In genomic region chr10:19584064-19584463, GRCm38 (mm10) we compare ENCODE assay signal across 11 mouse cellular contexts. TPM values are rescaled to one million over a fixed set of nuclear protein-coding genes. Genes with fewer than 3 reads are reported as not detected.
DNase-seq lines count a peak whose midpoint lies in the region; ATAC-seq lines count a peak whose summit lies in the region.
"Had no signal": no experiment of that assay in that cellular context is flagged by ENCODE, and none has a peak within 500 bp of the region (broad histone marks: within the 10 kb centered on the region; RNA-seq: fewer than 3 reads in every experiment).

No protein-coding gene starts in this region.

- peak overlapping the region; percentile 48; the same call in 1 of the 2 replicates for H3K27ac ChIP-seq in brown adipose tissue, adult 24 weeks (replicated peaks; ENCODE audit: low read depth, low read length)
- no peak overlapping the region for H3K27ac ChIP-seq in forebrain, embryonic 16.5 days (ENCODE audit: low read length)
- H3K27ac ChIP-seq: hindbrain, embryonic 12.5 days; lung, embryonic 15.5 days had no signal

- H3K4me1 ChIP-seq in brown adipose tissue, adult 24 weeks (ENCODE audit: control insufficient read depth, insufficient read depth, insufficient read length, low read length), result peaks cover 5% of the 10 kb centered on the region; the same call in 1 of the 2 replicates
- no peaks in the 10 kb centered on the region for H3K4me1 ChIP-seq in forebrain, embryonic 16.5 days (replicated peaks; ENCODE audit: control insufficient read depth, insufficient read depth, low read length)
- H3K4me1 ChIP-seq: hindbrain, embryonic 12.5 days; lung, embryonic 15.5 days; stomach, embryonic 15.5 days had no signal

- no peaks in the 10 kb centered on the region for H3K36me3 ChIP-seq in forebrain, embryonic 16.5 days (ENCODE audit: control insufficient read depth, insufficient read depth)
- H3K36me3 ChIP-seq: hindbrain, embryonic 12.5 days; lung, embryonic 15.5 days; stomach, embryonic 15.5 days had no signal

- H3K4me3 ChIP-seq in brown adipose tissue, adult 24 weeks (ENCODE audit: insufficient read depth, low read depth, low read length), result no peak overlapping the region
- no peak overlapping the region for H3K4me3 ChIP-seq in forebrain, embryonic 16.5 days (replicated peaks; ENCODE audit: low read length)
- H3K4me3 ChIP-seq: hindbrain, embryonic 12.5 days; lung, embryonic 15.5 days; stomach, embryonic 15.5 days had no signal

- WGBS in forebrain, embryonic 16.5 days, result 73% methylated on average over 2 of the region's 2 CpGs

- no peak overlapping the region for H3K9ac ChIP-seq in forebrain, embryonic 16.5 days (replicated peaks; ENCODE audit: low read depth, low read length)
- H3K9ac ChIP-seq: hindbrain, embryonic 12.5 days; lung, embryonic 15.5 days; stomach, embryonic 15.5 days had no signal

- no peaks in the 10 kb centered on the region for H3K27me3 ChIP-seq in forebrain, embryonic 16.5 days (replicated peaks; ENCODE audit: control insufficient read depth, insufficient read depth, low read length)
- H3K27me3 ChIP-seq: hindbrain, embryonic 12.5 days; lung, embryonic 15.5 days; stomach, embryonic 15.5 days had no signal

- H3K9me3 ChIP-seq in forebrain, embryonic 16.5 days (ENCODE audit: control insufficient read depth, low read length), result no peaks in the 10 kb centered on the region
- H3K9me3 ChIP-seq: hindbrain, embryonic 12.5 days; lung, embryonic 15.5 days; stomach, embryonic 15.5 days had no signal

- peak; percentile 46 for DNase-seq in gastrocnemius, postnatal 25 days
- DNase-seq in gastrocnemius, adult 8-10 months (ENCODE audit: low spot score in 2 of 2), result no peak
- peak; percentile 34 for DNase-seq in 416B (ENCODE audit: low read depth)
- peak; percentile 67 for DNase-seq in naive thymus-derived CD4-positive, alpha-beta T cell, adult 2 months (ENCODE audit: low read depth)
- DNase-seq in adipocyte (ENCODE audit: low spot score), result no peak
- no peak for DNase-seq in cerebellum, adult 11 months

- H3K4me2 ChIP-seq in forebrain, embryonic 16.5 days (ENCODE audit: low read length), result no peak overlapping the region
- H3K4me2 ChIP-seq: hindbrain, embryonic 12.5 days; lung, embryonic 15.5 days; stomach, embryonic 15.5 days had no signal

- ATAC-seq in forebrain, embryonic 16.5 days, result no peak

RNA-seq across cellular contexts. Expression of gene Ifngr1, which starts 7.7 kb away (rescaled TPM):
- total RNA-seq in gastrocnemius, postnatal 25 days (2021), result 10 to 100 TPM; 21.9 to 26.3 TPM
- total RNA-seq in gastrocnemius, adult 8-10 months (2022), result 10 to 100 TPM; 13.2 to 24.6 (median 20.5) TPM
- 46.2 and 88.9 TPM in 2 replicates for polyA plus RNA-seq in brown adipose tissue, adult 24 weeks (2012; ENCODE audit: insufficient read depth, insufficient read length, missing spikeins)
- 16.8 and 19.7 TPM in 2 replicates for polyA plus RNA-seq in forebrain, embryonic 16.5 days (2015; fragmentation: Nextera tagmentation; extraction: Ambion mirVana)

RNA-seq across cellular contexts. Expression of gene Il22ra2, which starts 37.7 kb away (rescaled TPM):
- total RNA-seq in gastrocnemius, postnatal 25 days (2021), result not detected
- not detected for total RNA-seq in gastrocnemius, adult 8-10 months (2022)
- polyA plus RNA-seq in brown adipose tissue, adult 24 weeks (2012; ENCODE audit: insufficient read depth, insufficient read length, missing spikeins), result 0.46 TPM in 1 of 2 replicates, not detected in the other
- polyA plus RNA-seq in forebrain, embryonic 16.5 days (2015; fragmentation: Nextera tagmentation; extraction: Ambion mirVana), result not detected in 2 replicates
- polyA plus RNA-seq: hindbrain, embryonic 12.5 days had no signal

Comparison
In these comparisons a context has a peak if more than half of its experiments do, and no peak if none do; other contexts are left out.
1. DNase-seq: peak in gastrocnemius, postnatal 25 days (single experiment), 416B (single experiment) and naive thymus-derived CD4-positive, alpha-beta T cell, adult 2 months (single experiment); none in gastrocnemius, adult 8-10 months (0 of 2), adipocyte (single experiment) and cerebellum, adult 11 months (single experiment).